Mouse (Mus musculus): ENCODE data around the gene Blmh. TPM values are rescaled to one million over a fixed set of nuclear protein-coding genes. Genes with fewer than 3 reads are reported as not detected.
"Not testable (repeated sequence)": the region's sequence is repeated elsewhere in the genome, so short reads cannot be mapped to it uniquely, and the experiment has no call there.

Blmh gene
- polyA plus RNA-seq, 2 experiments, result 16.2 to 34.7 TPM

DNA sequence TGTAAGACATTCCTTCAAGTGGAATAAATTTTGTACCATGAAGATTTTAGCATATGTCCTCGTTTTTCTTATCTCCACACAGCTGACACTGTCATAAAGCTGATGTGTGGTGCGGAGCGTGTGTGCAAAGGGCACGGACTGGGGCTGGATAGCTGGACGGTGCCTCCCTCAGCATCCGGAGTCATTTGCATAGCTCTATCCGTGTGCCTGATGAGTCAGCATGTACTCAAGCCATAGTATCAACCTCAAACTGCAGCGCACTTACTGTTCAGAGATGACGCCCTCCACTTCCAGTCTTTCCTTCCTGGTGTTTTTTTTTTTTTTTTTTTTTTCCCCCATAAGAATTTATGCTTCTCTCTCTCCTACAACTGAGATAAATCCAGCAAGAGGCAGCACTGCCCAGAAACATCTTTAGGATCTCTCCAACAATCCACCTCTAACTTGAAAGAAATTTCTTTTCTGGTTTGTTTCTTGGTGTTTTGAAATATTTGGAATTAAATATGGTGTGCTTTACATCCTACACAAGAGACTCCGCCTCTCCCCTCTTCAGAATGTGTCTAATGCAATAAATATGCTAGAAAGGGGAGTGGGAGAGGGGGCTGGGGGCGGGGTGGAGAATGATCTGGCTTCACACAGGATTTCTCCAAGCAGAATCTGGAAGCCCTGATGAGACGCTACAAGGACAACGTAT lies 7.9 kb upstream of the Blmh start:
- no peaks in the 10 kb centered on the region for H3K9me3 ChIP-seq (ENCODE audit: control insufficient read depth, low read length)
- no peak overlapping the region for H3K4me3 ChIP-seq (ENCODE audit: insufficient read depth in 1 of 2, low read depth in 2 of 2, low read length in 2 of 2)
- H3K9ac ChIP-seq (replicated peaks), result no peak overlapping the region
- H3K36me3 ChIP-seq (replicated peaks; ENCODE audit: control insufficient read depth, insufficient read depth, low read depth), result no peaks in the 10 kb centered on the region
- H3K4me1 ChIP-seq (replicated peaks; ENCODE audit: control insufficient read depth in 2 of 2, insufficient read depth in 2 of 2, low read length in 1 of 2), result peaks cover 0 to 3% of the 10 kb centered on the region in 2 experiments; a peak in 1 of 4 replicates
- H3K27ac ChIP-seq, result no peak overlapping the region
- no peak overlapping the region for H3K4me2 ChIP-seq (ENCODE audit: low read depth)
- no peaks in the 10 kb centered on the region for H3K27me3 ChIP-seq (ENCODE audit: control insufficient read depth, insufficient read depth, low read length)
- DNase-seq (ENCODE audit: low read depth in 3 of 3, low spot score in 3 of 3) (no peak), ATAC-seq (ENCODE audit: insufficient read depth) (no peak)
- WGBS (ENCODE audit: insufficient replicate concordance), result 22% methylated on average over 13 of the region's 13 CpGs
- no peak for TF ChIP-seq EP300 (IDR thresholded peaks at IDR 0.05; ENCODE audit: low read depth)

DNA sequence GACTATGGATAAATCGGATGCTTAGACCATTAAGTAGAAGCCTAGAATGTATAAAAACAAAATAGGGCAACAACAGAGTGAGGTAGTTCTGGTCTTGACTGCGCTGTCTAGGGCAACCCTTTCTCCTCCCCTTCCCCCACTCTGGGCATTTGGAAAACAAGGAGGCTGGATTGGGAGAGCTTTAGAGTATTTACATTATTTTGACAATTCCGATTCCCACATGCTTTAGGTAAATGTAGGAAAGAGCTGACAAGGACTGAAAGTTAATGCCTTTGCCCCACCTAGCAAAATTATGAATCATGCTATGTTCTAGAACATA lies 7.4 kb upstream of the Blmh start:
- Histone ChIP-seq H3K9ac (replicated peaks) (no peak overlapping the region), H3K4me3 (ENCODE audit: insufficient read depth in 1 of 2, low read depth in 2 of 2, low read length in 2 of 2) (no peak overlapping the region), H3K4me2 (ENCODE audit: low read depth) (no peak overlapping the region), H3K36me3 (replicated peaks; ENCODE audit: control insufficient read depth, insufficient read depth, low read depth) (no peaks in the 10 kb centered on the region), H3K4me1 (replicated peaks; ENCODE audit: control insufficient read depth in 2 of 2, insufficient read depth in 2 of 2, low read length in 1 of 2) (peaks cover 0 to under 1% of the 10 kb centered on the region in 2 experiments; a peak in 1 of 4 replicates), H3K9me3 (ENCODE audit: control insufficient read depth, low read length) (no peaks in the 10 kb centered on the region), H3K27ac (no peak overlapping the region), H3K27me3 (ENCODE audit: control insufficient read depth, insufficient read depth, low read length) (no peaks in the 10 kb centered on the region)
- WGBS (ENCODE audit: insufficient replicate concordance), result 57% methylated on average over 3 of the region's 3 CpGs
- DNase-seq (ENCODE audit: low read depth in 3 of 3, low spot score in 3 of 3), result no peak
- no peak for TF ChIP-seq EP300 (IDR thresholded peaks at IDR 0.05; ENCODE audit: low read depth)
- ATAC-seq (ENCODE audit: insufficient read depth), result no peak

DNA sequence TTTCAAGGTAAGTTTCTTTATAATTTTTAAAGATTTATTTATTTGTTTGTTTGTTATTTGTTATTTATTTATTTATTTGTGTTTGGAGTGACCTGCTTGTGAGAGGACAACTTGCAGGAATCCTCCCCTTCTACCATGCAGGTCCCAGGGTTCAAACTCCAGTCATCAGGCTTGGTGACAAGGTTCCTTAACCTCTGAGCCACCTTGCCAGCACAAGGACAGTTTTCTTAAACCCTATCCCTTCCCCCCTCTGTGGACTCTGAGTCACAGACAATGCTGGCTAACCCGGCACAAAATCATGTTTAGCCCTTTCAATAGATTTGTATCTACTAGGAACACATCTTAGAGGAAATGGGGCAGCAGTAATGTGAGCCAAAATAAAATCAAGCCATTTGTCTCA lies 4.0 kb upstream of the Blmh start:
- Histone ChIP-seq H3K27ac (no peak overlapping the region), H3K4me3 (ENCODE audit: insufficient read depth in 1 of 2, low read depth in 2 of 2, low read length in 2 of 2) (no peak overlapping the region), H3K9ac (replicated peaks) (no peak overlapping the region), H3K27me3 (ENCODE audit: control insufficient read depth, insufficient read depth, low read length) (no peaks in the 10 kb centered on the region), H3K9me3 (ENCODE audit: control insufficient read depth, low read length) (no peaks in the 10 kb centered on the region), H3K4me1 (replicated peaks; ENCODE audit: control insufficient read depth in 2 of 2, insufficient read depth in 2 of 2, low read length in 1 of 2) (no peaks in the 10 kb centered on the region; a peak in 1 of 4 replicates), H3K36me3 (replicated peaks; ENCODE audit: control insufficient read depth, insufficient read depth, low read depth) (no peaks in the 10 kb centered on the region), H3K4me2 (ENCODE audit: low read depth) (no peak overlapping the region)
- 59% methylated on average over 1 of the region's 1 CpGs for WGBS (ENCODE audit: insufficient replicate concordance)
- DNase-seq (ENCODE audit: low read depth in 3 of 3, low spot score in 3 of 3), result no peak
- no peak for ATAC-seq (ENCODE audit: insufficient read depth)
- TF ChIP-seq CTCF (IDR thresholded peaks at IDR 0.05; ENCODE audit: low read depth) (no peak), EP300 (IDR thresholded peaks at IDR 0.05; ENCODE audit: low read depth) (no peak)

DNA sequence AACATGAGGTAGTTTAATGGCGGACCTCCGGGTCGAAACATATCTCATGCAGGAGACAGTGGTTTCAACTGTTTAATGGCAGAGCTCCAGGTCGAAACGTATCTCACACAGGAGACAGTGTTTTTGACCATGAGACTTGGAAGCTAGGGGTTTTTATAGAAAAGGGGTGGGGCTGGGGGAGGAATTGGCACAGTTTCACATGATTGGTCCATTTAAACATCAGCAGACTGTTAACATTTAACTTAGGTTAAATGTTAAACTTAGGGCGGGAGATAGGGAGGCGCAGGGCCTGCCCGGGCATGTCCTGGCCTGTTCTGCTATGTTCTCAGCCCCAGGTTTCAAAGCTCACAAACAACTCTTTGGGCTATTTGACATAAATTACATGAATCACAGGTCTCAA lies 4.0 kb downstream of the Blmh start:
- H3K9me3 ChIP-seq (ENCODE audit: control insufficient read depth, low read length); ATAC-seq (ENCODE audit: insufficient read depth); H3K27me3 ChIP-seq (ENCODE audit: control insufficient read depth, insufficient read depth, low read length); H3K4me1 ChIP-seq (replicated peaks; ENCODE audit: control insufficient read depth in 2 of 2, insufficient read depth in 2 of 2, low read length in 1 of 2); H3K9ac ChIP-seq (replicated peaks); H3K27ac ChIP-seq; DNase-seq (ENCODE audit: low read depth in 3 of 3, low spot score in 3 of 3); H3K36me3 ChIP-seq (replicated peaks; ENCODE audit: control insufficient read depth, insufficient read depth, low read depth); H3K4me3 ChIP-seq (ENCODE audit: insufficient read depth in 1 of 2, low read depth in 2 of 2, low read length in 2 of 2); H3K4me2 ChIP-seq (ENCODE audit: low read depth): not testable (repeated sequence)
- WGBS (ENCODE audit: insufficient replicate concordance), result 69% methylated on average over 8 of the region's 8 CpGs

- Histone ChIP-seq H3K4me3 (ENCODE audit: insufficient read depth in 1 of 2, low read depth in 2 of 2, low read length in 2 of 2) (no peak overlapping the region), H3K9me3 (ENCODE audit: control insufficient read depth, low read length) (no peaks in the 10 kb centered on the region), H3K36me3 (replicated peaks; ENCODE audit: control insufficient read depth, insufficient read depth, low read depth) (no peaks in the 10 kb centered on the region), H3K27ac (no peak overlapping the region), H3K4me2 (ENCODE audit: low read depth) (no peak overlapping the region), H3K27me3 (ENCODE audit: control insufficient read depth, insufficient read depth, low read length) (no peaks in the 10 kb centered on the region), H3K9ac (replicated peaks) (no peak overlapping the region), H3K4me1 (replicated peaks; ENCODE audit: control insufficient read depth in 2 of 2, insufficient read depth in 2 of 2, low read length in 1 of 2) (no peaks in the 10 kb centered on the region)
- TF ChIP-seq EP300 (IDR thresholded peaks at IDR 0.05; ENCODE audit: low read depth) (no peak), CTCF (IDR thresholded peaks at IDR 0.05; ENCODE audit: low read depth) (peak; percentile 30; the same call in 1 of the 2 replicates)
- no peak for ATAC-seq (ENCODE audit: insufficient read depth)
- DNase-seq (ENCODE audit: low read depth in 3 of 3, low spot score in 3 of 3), result no peak
- 50% methylated on average over 3 of the region's 3 CpGs for WGBS (ENCODE audit: insufficient replicate concordance)
These were observed 8.6 kb downstream of the Blmh start for GRCm38 (mm10) chr11:76933209-76933608.

Measured in liver, embryonic 14.5 days (tissue).